8 mouse cellular contexts compared by ENCODE assay signal in genomic region chr3:88501366-88502030, GRCm38 (mm10). TPM values are rescaled to one million over a fixed set of nuclear protein-coding genes. Genes with fewer than 3 reads are reported as not detected.
DNase-seq lines count a peak whose midpoint lies in the region; ATAC-seq and TF ChIP-seq lines count a peak whose summit lies in the region.

No protein-coding gene starts in this region.

- H3K27me3 ChIP-seq in spleen, adult 2 months (ENCODE audit: control insufficient read depth, insufficient read depth, low read length) = peaks cover 6% of the 10 kb centered on the region; the same call in 1 of the 2 replicates
- H3K27me3 ChIP-seq in forebrain, embryonic 12.5 days = peaks cover 50% of the 10 kb centered on the region

- TF ChIP-seq CTCF in spleen, adult 2 months (IDR thresholded peaks at IDR 0.05; ENCODE audit: extremely low read depth, insufficient read depth, insufficient read length, insufficient replicate concordance) = no peak

- no peak for TF ChIP-seq POLR2A in spleen, adult 2 months (IDR thresholded peaks at IDR 0.05; ENCODE audit: low read depth, low read length)

- peak overlapping the region; percentile 34 for H3K4me3 ChIP-seq in spleen, adult 2 months (ENCODE audit: extremely low read depth, insufficient read depth, insufficient read length)
- peak overlapping the region; percentile 58 for H3K4me3 ChIP-seq in forebrain, embryonic 12.5 days (replicated peaks)

- no peaks in the 10 kb centered on the region for H3K9me3 ChIP-seq in forebrain, embryonic 12.5 days

- WGBS in spleen, adult 2 months = 70% methylated on average over 6 of the region's 6 CpGs
- 54% methylated on average over 6 of the region's 6 CpGs for WGBS in forebrain, embryonic 12.5 days

- H3K4me1 ChIP-seq in spleen, adult 2 months (ENCODE audit: control insufficient read depth, insufficient read depth, insufficient read length) = peaks cover 12% of the 10 kb centered on the region
- peaks cover 23% of the 10 kb centered on the region for H3K4me1 ChIP-seq in forebrain, embryonic 12.5 days

- no peaks in the 10 kb centered on the region for H3K36me3 ChIP-seq in spleen, adult 2 months (ENCODE audit: control insufficient read depth, insufficient read depth, low read length)
- H3K36me3 ChIP-seq in forebrain, embryonic 12.5 days (replicated peaks) = no peaks in the 10 kb centered on the region

- peak overlapping the region; percentile 19; the same call in 1 of the 2 replicates for H3K27ac ChIP-seq in spleen, adult 2 months (ENCODE audit: insufficient read depth, low read length)
- H3K27ac ChIP-seq in forebrain, embryonic 12.5 days = no peak overlapping the region

- peak overlapping the region; percentile 97 for H3K4me2 ChIP-seq in forebrain, embryonic 12.5 days

- ATAC-seq in forebrain, embryonic 12.5 days (ENCODE audit: low FRiP score) = no peak

- H3K9ac ChIP-seq in forebrain, embryonic 12.5 days = no peak overlapping the region

- DNase-seq in spleen, adult 2 months (ENCODE audit: low read depth in 1 of 2, low spot score in 2 of 2) = no peak
- no peak for DNase-seq in spleen, adult 12 weeks (ENCODE audit: low spot score)
- peak; percentile 74 for DNase-seq in liver
- DNase-seq in thymus, adult 18-20 months = no peak
- DNase-seq in layer of hippocampus, adult 18-20 months (ENCODE audit: low spot score in 2 of 2) = no peak
- DNase-seq in retina, embryonic 14.5 days (ENCODE audit: low spot score) = no peak
- no peak for DNase-seq in cerebellum, postnatal 36 days

RNA-seq across cellular contexts. Expression of gene Lmna, which starts 8.3 kb away (rescaled TPM):
- polyA plus RNA-seq in spleen, adult 2 months (2012; rRNA removed) = 51.3 and 72.3 TPM in 2 replicates
- polyA plus RNA-seq in forebrain, embryonic 12.5 days (2016; fragmentation: Nextera tagmentation; extraction: Ambion mirVana) = 23.2 and 25.8 TPM in 2 replicates
- total RNA-seq in layer of hippocampus, adult 18-20 months (2021) = 10 to 100 TPM; 36.5 to 40.2 TPM

RNA-seq across cellular contexts. Expression of gene Mex3a, which starts 30.7 kb away (rescaled TPM):
- polyA plus RNA-seq in spleen, adult 2 months (2012; rRNA removed) = 1.00 and 1.0 TPM in 2 replicates
- 51.0 and 53.2 TPM in 2 replicates for polyA plus RNA-seq in forebrain, embryonic 12.5 days (2016; fragmentation: Nextera tagmentation; extraction: Ambion mirVana)
- 1 to 10 TPM; 2.0 to 2.2 TPM for total RNA-seq in layer of hippocampus, adult 18-20 months (2021)

RNA-seq across cellular contexts. Expression of gene Sema4a, which starts 40.5 kb away (rescaled TPM):
- 54.3 and 67.0 TPM in 2 replicates for polyA plus RNA-seq in spleen, adult 2 months (2012; rRNA removed)
- polyA plus RNA-seq in forebrain, embryonic 12.5 days (2016; fragmentation: Nextera tagmentation; extraction: Ambion mirVana) = 15.3 and 16.0 TPM in 2 replicates
- total RNA-seq in layer of hippocampus, adult 18-20 months (2021) = 10 to 100 TPM; 40.4 to 41.5 TPM

RNA-seq across cellular contexts. Expression of gene Rab25, which starts 46.6 kb away (rescaled TPM):
- polyA plus RNA-seq in spleen, adult 2 months (2012; rRNA removed) = 1.0 and 1.3 TPM in 2 replicates
- polyA plus RNA-seq in forebrain, embryonic 12.5 days (2016; fragmentation: Nextera tagmentation; extraction: Ambion mirVana) = 0.82 and 1.2 TPM in 2 replicates
- total RNA-seq in layer of hippocampus, adult 18-20 months (2021) = not detected

RNA-seq across cellular contexts. Expression of gene Lamtor2, which starts 51.4 kb away (rescaled TPM):
- 104 and 141 TPM in 2 replicates for polyA plus RNA-seq in spleen, adult 2 months (2012; rRNA removed)
- polyA plus RNA-seq in forebrain, embryonic 12.5 days (2016; fragmentation: Nextera tagmentation; extraction: Ambion mirVana) = 137 and 138 TPM in 2 replicates
- 100 to 1,000 TPM; 112 to 113 TPM for total RNA-seq in layer of hippocampus, adult 18-20 months (2021)

Comparison
In these comparisons a context has a peak if more than half of its experiments do, and no peak if none do; other contexts are left out.
1. RNA of gene Mex3a, which starts 30.7 kb away (polyA plus RNA-seq): 51.0 to 53.2 TPM in forebrain, embryonic 12.5 days; 1.00 to 1.0 TPM in spleen, adult 2 months; every median in the first group is over 10 times any median in the second.